Mouse (Mus musculus) liver, adult 2 months (tissue): ENCODE measurements around the gene Ptgir. TPM values are rescaled to one million over a fixed set of nuclear protein-coding genes. Genes with fewer than 3 reads are reported as not detected.
A peak's percentile ranks its signal among the peaks of the same experiment; 100 is the strongest.

Source experiments
- DNase-seq: peaks from one replicate; pipeline ENCODE4 v3.0.0-alpha.2; 2011; ENCODE audit warnings: low read depth, low spot score; ENCODE audit errors: extremely low read depth
- H3K27ac ChIP-seq: fragments of 200-500 bp; replicated peaks from 2 replicates; pipeline ENCODE4 v1.5.1; 2012; ENCODE audit warnings: low read depth, mild to moderate bottlenecking, control low read depth, inconsistent platforms, low read length; ENCODE audit not compliant: insufficient read depth
- H3K27me3 ChIP-seq: fragments of 200-500 bp; 2 replicates; pipeline ENCODE4 v1.6.1; 2012; ENCODE audit warnings: mild to moderate bottlenecking, moderate library complexity, low read length, inconsistent platforms; ENCODE audit not compliant: control insufficient read depth, insufficient read depth
- H3K36me3 ChIP-seq: fragments of 200-500 bp; 2 replicates; pipeline ENCODE4 v1.6.1; 2012; ENCODE audit warnings: low read length, inconsistent platforms; ENCODE audit not compliant: control insufficient read depth, insufficient read depth
- H3K4me1 ChIP-seq: fragments of 200-500 bp; 2 replicates; pipeline ENCODE4 v1.6.1; 2011; ENCODE audit warnings: low read length; ENCODE audit not compliant: control insufficient read depth, insufficient read depth
- H3K4me3 ChIP-seq: fragments of 200-500 bp; 2 replicates; pipeline ENCODE4 v1.5.1; 2011; ENCODE audit warnings: low read depth, mild to moderate bottlenecking, control low read depth, low read length, moderate library complexity; ENCODE audit not compliant: insufficient read depth
- H3K79me2 ChIP-seq: fragments of 200-500 bp; 2 replicates; pipeline ENCODE4 v1.6.1; 2012; ENCODE audit warnings: inconsistent platforms, mild to moderate bottlenecking, low read length, moderate library complexity; ENCODE audit not compliant: control insufficient read depth, insufficient read depth
- H3K9ac ChIP-seq: fragments of 200-500 bp; 2 replicates; pipeline ENCODE4 v1.6.1; 2012; ENCODE audit warnings: low read depth, mild to moderate bottlenecking, control low read depth, inconsistent platforms, low read length
- CTCF ChIP-seq: fragments of 200-500 bp; IDR thresholded peaks from 2 replicates; pipeline ENCODE4 v1.5.1; 2011; ENCODE audit warnings: low read depth, low read length, control low read depth
- POLR2A ChIP-seq: fragments of 200-500 bp; IDR thresholded peaks from 2 replicates; pipeline ENCODE4 v1.6.1; 2011; ENCODE audit warnings: low read length, control low read depth; ENCODE audit not compliant: insufficient read depth; ENCODE audit errors: extremely low read depth
- WGBS: fragments of 180-500 bp; shearing (Covaris S2); methylation state at CpG from one replicate; pipeline ENCODE4 v1.1.7; 2018; 5-methylcytosine and 5-hydroxymethylcytosine counted together
- polyA plus RNA-seq: library from polyadenylated mRNA; depleted of rRNA; stranded (reverse); fragments of >200 nt; gene quantifications from 2 replicates; pipeline ENCODE4 v1.2.3, GENCODE M21; 2012; rRNA removed
- total RNA-seq: library from RNA; depleted of rRNA; stranded (reverse); fragments of >200 nt; gene quantifications from 2 replicates; pipeline ENCODE4 v1.2.3, GENCODE M21; 2014; rRNA removed

The Ptgir gene
- 0.07 and 0.09 TPM in 2 replicates for total RNA-seq
- 0.09 and 0.33 TPM in 2 replicates for polyA plus RNA-seq

DNA sequence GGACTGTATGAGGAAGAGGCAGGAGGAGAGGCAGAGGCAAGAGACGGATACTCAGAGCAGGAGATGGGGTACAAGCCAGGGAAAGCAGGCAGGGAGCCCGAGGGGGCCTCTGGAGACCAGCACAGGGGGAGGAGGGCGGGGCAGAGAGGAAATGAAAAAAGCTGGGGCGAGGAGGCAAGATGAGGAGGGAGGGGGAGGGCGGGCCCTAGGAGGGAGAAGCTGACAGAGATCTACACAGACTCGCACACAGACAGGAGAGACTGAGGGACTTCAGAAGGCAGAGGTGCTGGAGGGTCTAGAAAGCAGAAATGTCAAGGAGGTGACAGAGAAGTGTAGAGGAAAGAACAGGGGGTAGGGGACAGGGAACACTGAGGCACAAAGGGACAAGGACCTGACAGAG lies at the start of gene Ptgir:
Gene Ptgir, plus strand, starts transcription at position 210 of the 400 bp plus-strand sequence.
- peak within 1 kb of the TSS; percentile 2; the same call in 1 of the 2 replicates for H3K4me3 ChIP-seq
- DNase-seq, result no peak
- no peaks in the 10 kb centered on the region for H3K79me2 ChIP-seq
- 0 out of 2 replicates have a peak within 1 kb of the TSS, but pooled peaks have one; percentile 18 for H3K27ac ChIP-seq
- 55% methylated on average over 6 of the region's 6 CpGs for WGBS
- TF ChIP-seq CTCF (no peak), POLR2A (no peak)
- H3K4me1 ChIP-seq, result no peaks in the 10 kb centered on the region
- no peak within 1 kb of the TSS for H3K9ac ChIP-seq
- no peaks in the 10 kb centered on the region for H3K27me3 ChIP-seq
- H3K36me3 ChIP-seq, result no peaks in the 10 kb centered on the region

DNA sequence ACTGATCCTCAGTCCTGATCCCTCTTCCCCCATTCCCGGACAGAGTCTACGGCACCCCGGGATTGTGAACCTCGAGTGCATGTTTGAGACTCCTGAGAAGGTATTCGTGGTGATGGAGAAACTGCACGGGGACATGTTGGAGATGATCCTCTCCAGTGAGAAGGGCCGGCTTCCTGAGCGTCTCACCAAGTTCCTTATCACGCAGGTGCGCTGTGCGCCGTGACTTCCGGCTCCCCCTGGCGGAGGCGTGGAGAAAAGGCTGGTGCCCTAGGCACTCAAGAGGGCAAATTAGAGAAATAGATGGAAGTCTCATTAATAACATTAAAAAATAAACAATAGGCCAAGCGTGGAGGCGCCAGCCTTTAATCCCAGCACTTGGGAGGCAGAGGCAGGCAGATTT lies 48.0 kb upstream of the Ptgir start:
- Histone ChIP-seq H3K79me2 (peaks cover 2% of the 10 kb centered on the region; the same call in 1 of the 2 replicates), H3K4me3 (no peak overlapping the region), H3K9ac (no peak overlapping the region), H3K36me3 (peaks cover 17% of the 10 kb centered on the region), H3K27ac (no peak overlapping the region), H3K27me3 (no peaks in the 10 kb centered on the region), H3K4me1 (no peaks in the 10 kb centered on the region)
- peak; percentile 82 for TF ChIP-seq CTCF
- TF ChIP-seq POLR2A, result no peak
- no peak for DNase-seq
- WGBS, result 48% methylated on average over 17 of the region's 17 CpGs

DNA sequence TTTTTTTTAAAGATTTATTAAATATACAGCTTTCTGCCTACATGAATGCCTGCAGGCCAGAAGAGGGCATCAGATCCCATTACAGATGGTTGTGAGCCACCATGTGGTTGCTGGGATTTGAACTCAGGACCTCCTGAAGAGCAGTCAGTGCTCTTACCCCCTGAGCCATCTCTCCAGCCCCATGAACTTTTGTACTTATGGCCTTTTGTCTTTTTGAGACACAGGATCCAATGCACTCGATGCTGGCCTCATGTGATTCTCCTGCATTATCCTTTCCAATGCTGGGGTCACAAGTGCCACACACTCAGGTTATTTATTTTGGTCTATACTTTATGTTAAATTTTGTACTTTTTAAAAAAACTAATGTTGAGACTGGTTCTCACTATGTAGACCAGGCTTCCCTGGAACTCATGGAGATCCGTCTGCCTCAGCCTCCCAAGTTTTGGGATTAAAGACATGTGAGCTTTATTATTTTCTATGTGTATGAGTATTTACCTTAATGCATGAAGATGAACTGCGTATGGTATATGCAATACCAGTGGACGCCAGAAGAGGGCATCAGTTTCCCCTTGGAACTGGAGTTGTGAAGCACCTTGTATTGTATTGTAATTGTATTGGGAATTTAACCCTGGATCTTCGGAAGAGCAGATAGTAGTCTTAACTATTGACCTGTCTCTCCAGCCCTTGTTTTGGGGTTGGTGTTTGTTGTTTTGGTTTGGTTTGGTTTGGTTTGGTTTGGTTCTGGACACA lies 46.2 kb upstream of the Ptgir start:
- Histone ChIP-seq H3K27ac (no peak overlapping the region), H3K27me3 (no peaks in the 10 kb centered on the region), H3K4me1 (no peaks in the 10 kb centered on the region), H3K36me3 (peaks cover 18% of the 10 kb centered on the region), H3K79me2 (peaks cover 2% of the 10 kb centered on the region; the same call in 1 of the 2 replicates), H3K4me3 (no peak overlapping the region), H3K9ac (no peak overlapping the region)
- 37% methylated on average over 5 of the region's 5 CpGs for WGBS
- TF ChIP-seq POLR2A, result no peak
- peak; percentile 52 for TF ChIP-seq CTCF
- peak; percentile 33 for DNase-seq

DNA sequence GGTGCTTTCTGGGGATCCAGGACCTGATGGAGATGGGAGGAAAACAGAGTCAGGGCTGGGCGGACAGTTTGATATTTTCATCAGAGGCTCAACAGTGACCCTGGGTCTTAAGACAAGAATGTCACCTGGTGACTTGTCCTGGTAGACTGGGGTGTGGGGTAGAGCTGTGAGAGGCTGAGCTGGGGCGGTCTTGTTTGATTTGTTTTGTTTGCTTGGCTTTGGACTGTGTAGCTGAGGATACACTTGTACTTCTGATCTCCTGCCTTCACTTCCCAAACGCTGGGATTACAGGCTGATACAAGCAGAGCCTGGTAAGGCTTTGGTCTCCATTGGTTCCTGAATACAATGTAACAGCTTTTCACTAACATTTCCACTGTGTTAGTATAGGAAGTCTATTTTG lies 38.8 kb upstream of the Ptgir start:
- WGBS, result 42% methylated on average over 3 of the region's 3 CpGs
- Histone ChIP-seq H3K27me3 (no peaks in the 10 kb centered on the region), H3K4me1 (no peaks in the 10 kb centered on the region), H3K27ac (no peak overlapping the region), H3K79me2 (no peaks in the 10 kb centered on the region), H3K4me3 (no peak overlapping the region), H3K36me3 (peaks cover 10% of the 10 kb centered on the region), H3K9ac (no peak overlapping the region)
- TF ChIP-seq POLR2A (no peak), CTCF (no peak)
- DNase-seq, result no peak

DNA sequence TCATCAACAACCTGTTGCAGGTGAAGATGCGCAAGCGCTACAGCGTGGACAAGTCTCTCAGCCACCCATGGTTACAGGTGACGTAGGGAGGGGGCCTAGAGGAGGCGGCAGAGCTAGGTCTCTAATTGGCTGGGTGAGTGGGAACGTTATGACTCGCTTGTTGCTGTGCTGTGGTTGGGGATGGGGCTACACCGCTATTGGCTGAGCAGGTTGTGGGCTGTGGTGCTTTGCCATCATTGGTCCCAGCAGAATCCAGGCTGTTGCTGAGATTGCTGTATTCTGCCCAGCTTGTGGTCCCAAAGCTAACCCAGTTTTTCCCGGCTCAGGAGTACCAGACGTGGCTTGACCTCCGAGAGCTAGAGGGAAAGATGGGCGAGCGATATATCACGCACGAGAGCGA lies 36.8 kb upstream of the Ptgir start:
- Histone ChIP-seq H3K4me1 (no peaks in the 10 kb centered on the region; the same call in 1 of the 2 replicates), H3K9ac (no peak overlapping the region), H3K27ac (no peak overlapping the region), H3K27me3 (no peaks in the 10 kb centered on the region), H3K4me3 (no peak overlapping the region), H3K36me3 (peaks cover 7% of the 10 kb centered on the region; the same call in 1 of the 2 replicates), H3K79me2 (no peaks in the 10 kb centered on the region)
- no peak for DNase-seq
- TF ChIP-seq CTCF (no peak), POLR2A (no peak)
- WGBS, result 83% methylated on average over 16 of the region's 16 CpGs

DNA sequence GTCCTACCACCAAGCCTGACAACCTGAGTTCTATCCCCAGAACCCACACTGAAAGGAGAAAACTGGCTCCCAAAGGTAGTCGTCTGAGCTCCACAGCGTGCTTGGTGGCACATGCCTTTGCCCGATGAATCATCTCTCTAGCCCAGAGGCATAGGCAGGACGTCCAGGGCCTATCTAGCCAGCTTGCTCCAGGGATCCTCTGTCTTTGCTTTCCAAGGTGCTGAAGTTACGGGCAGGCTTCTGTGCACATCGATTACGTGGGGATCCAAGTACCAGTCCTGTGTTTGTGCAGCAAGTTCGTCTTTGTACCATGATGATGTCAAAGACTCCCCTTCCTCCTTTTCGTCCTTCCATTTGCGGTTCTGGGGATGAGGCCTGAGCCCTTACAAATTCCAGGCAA lies 34.7 kb upstream of the Ptgir start:
- Histone ChIP-seq H3K27me3 (peaks cover 4% of the 10 kb centered on the region; the same call in 1 of the 2 replicates), H3K27ac (no peak overlapping the region), H3K9ac (no peak overlapping the region), H3K79me2 (no peaks in the 10 kb centered on the region), H3K4me3 (no peak overlapping the region), H3K4me1 (no peaks in the 10 kb centered on the region; the same call in 1 of the 2 replicates), H3K36me3 (peaks cover 3% of the 10 kb centered on the region; the same call in 1 of the 2 replicates)
- DNase-seq, result no peak
- no peak for TF ChIP-seq CTCF
- TF ChIP-seq POLR2A, result no peak
- 91% methylated on average over 10 of the region's 10 CpGs for whole genome bisulfite sequencing
